Mouse (Mus musculus): ENCODE data around the gene Elf5. TPM values are rescaled to one million over a fixed set of nuclear protein-coding genes. Genes with fewer than 3 reads are reported as not detected.
A peak's percentile ranks its signal among the peaks of the same experiment; 100 is the strongest.

Elf5 gene
- polyA plus RNA-seq, 1 experiment from 2014 or later, result 0.12 TPM

GRCm38 (mm10) chr2:103428356-103428755 is 16.9 kb downstream of the Elf5 start:
- ATAC-seq (replicated peaks; ENCODE audit: extremely low read depth, insufficient read depth, low FRiP score), result no peak

GRCm38 (mm10) chr2:103430712-103431111 is 19.2 kb downstream of the Elf5 start:
- H3K4me1 ChIP-seq (ENCODE audit: control insufficient read depth, insufficient read depth, low read length), result peaks cover 10% of the 10 kb centered on the region
- H3K4me3 ChIP-seq (ENCODE audit: low read length), result no peak overlapping the region
- no peaks in the 10 kb centered on the region for H3K27me3 ChIP-seq (ENCODE audit: control insufficient read depth, insufficient read depth, low read length)
- ATAC-seq (replicated peaks; ENCODE audit: extremely low read depth, insufficient read depth, low FRiP score), result no peak
- H3K4me2 ChIP-seq (ENCODE audit: low read depth, low read length), result no peak overlapping the region
- H3K9me3 ChIP-seq (replicated peaks; ENCODE audit: control insufficient read depth, low read length), result no peaks in the 10 kb centered on the region
- no peak overlapping the region for H3K9ac ChIP-seq (ENCODE audit: low read length)
- no peaks in the 10 kb centered on the region for H3K36me3 ChIP-seq (ENCODE audit: control insufficient read depth, insufficient read depth)
- no peak overlapping the region for H3K27ac ChIP-seq (ENCODE audit: low read length)
- WGBS, result 35% methylated on average over 1 of the region's 1 CpGs

More at GRCm38 (mm10) chr2:103428356-103428755, 16.9 kb downstream of the Elf5 start:
- no peaks in the 10 kb centered on the region for H3K36me3 ChIP-seq (ENCODE audit: control insufficient read depth, insufficient read depth)
- no peaks in the 10 kb centered on the region for H3K27me3 ChIP-seq (ENCODE audit: control insufficient read depth, insufficient read depth, low read length)
- no peak overlapping the region for H3K9ac ChIP-seq (ENCODE audit: low read length)
- H3K9me3 ChIP-seq (replicated peaks; ENCODE audit: control insufficient read depth, low read length), result no peaks in the 10 kb centered on the region
- H3K27ac ChIP-seq (ENCODE audit: low read length), result no peak overlapping the region
- no peak overlapping the region for H3K4me3 ChIP-seq (ENCODE audit: low read length)
- H3K4me2 ChIP-seq (ENCODE audit: low read depth, low read length), result no peak overlapping the region
- WGBS, result 80% methylated on average over 3 of the region's 3 CpGs
- peaks cover 10% of the 10 kb centered on the region for H3K4me1 ChIP-seq (ENCODE audit: control insufficient read depth, insufficient read depth, low read length)

- H3K9ac ChIP-seq (ENCODE audit: low read length), result no peak overlapping the region
- WGBS, result 29% methylated on average over 8 of the region's 8 CpGs
- no peak overlapping the region for H3K4me3 ChIP-seq (ENCODE audit: low read length)
- no peaks in the 10 kb centered on the region for H3K9me3 ChIP-seq (replicated peaks; ENCODE audit: control insufficient read depth, low read length)
- no peak; the same call in 1 of the 2 replicates for ATAC-seq (replicated peaks; ENCODE audit: extremely low read depth, insufficient read depth, low FRiP score)
- H3K4me1 ChIP-seq (ENCODE audit: control insufficient read depth, insufficient read depth, low read length), result peaks cover 10% of the 10 kb centered on the region
- no peaks in the 10 kb centered on the region for H3K27me3 ChIP-seq (ENCODE audit: control insufficient read depth, insufficient read depth, low read length)
- H3K36me3 ChIP-seq (ENCODE audit: control insufficient read depth, insufficient read depth), result no peaks in the 10 kb centered on the region
- no peak overlapping the region for H3K4me2 ChIP-seq (ENCODE audit: low read depth, low read length)
- 0 out of 2 replicates have a peak overlapping the region, but pooled peaks have one; percentile 8 for H3K27ac ChIP-seq (ENCODE audit: low read length)
Observed at GRCm38 (mm10) chr2:103432695-103433275, 21.3 kb downstream of the Elf5 start.

- peaks cover 10% of the 10 kb centered on the region for H3K4me1 ChIP-seq (ENCODE audit: control insufficient read depth, insufficient read depth, low read length)
- no peaks in the 10 kb centered on the region for H3K36me3 ChIP-seq (ENCODE audit: control insufficient read depth, insufficient read depth)
- ATAC-seq (replicated peaks; ENCODE audit: extremely low read depth, insufficient read depth, low FRiP score), result no peak
- H3K27me3 ChIP-seq (ENCODE audit: control insufficient read depth, insufficient read depth, low read length), result no peaks in the 10 kb centered on the region
- H3K4me3 ChIP-seq (ENCODE audit: low read length), result no peak overlapping the region
- H3K9me3 ChIP-seq (replicated peaks; ENCODE audit: control insufficient read depth, low read length), result no peaks in the 10 kb centered on the region
- 79% methylated on average over 2 of the region's 2 CpGs for WGBS
- H3K27ac ChIP-seq (ENCODE audit: low read length), result no peak overlapping the region
- no peak overlapping the region for H3K4me2 ChIP-seq (ENCODE audit: low read depth, low read length)
- no peak overlapping the region for H3K9ac ChIP-seq (ENCODE audit: low read length)
Observed at GRCm38 (mm10) chr2:103435110-103435509, 23.6 kb downstream of the Elf5 start.

- no peaks in the 10 kb centered on the region for H3K36me3 ChIP-seq (ENCODE audit: control insufficient read depth, insufficient read depth)
- peak; percentile 47; the same call in 1 of the 2 replicates for ATAC-seq (replicated peaks; ENCODE audit: extremely low read depth, insufficient read depth, low FRiP score)
- no peak overlapping the region for H3K9ac ChIP-seq (ENCODE audit: low read length)
- H3K4me2 ChIP-seq (ENCODE audit: low read depth, low read length), result no peak overlapping the region
- H3K27me3 ChIP-seq (ENCODE audit: control insufficient read depth, insufficient read depth, low read length), result no peaks in the 10 kb centered on the region
- no peak overlapping the region for H3K4me3 ChIP-seq (ENCODE audit: low read length)
- H3K9me3 ChIP-seq (replicated peaks; ENCODE audit: control insufficient read depth, low read length), result no peaks in the 10 kb centered on the region
- WGBS, result 37% methylated on average over 5 of the region's 5 CpGs
- H3K27ac ChIP-seq (ENCODE audit: low read length), result 0 out of 2 replicates have a peak overlapping the region, but pooled peaks have one; percentile 9
- H3K4me1 ChIP-seq (ENCODE audit: control insufficient read depth, insufficient read depth, low read length), result peaks cover 10% of the 10 kb centered on the region
Observed at GRCm38 (mm10) chr2:103436534-103436933, 25.0 kb downstream of the Elf5 start.

- no peak overlapping the region for H3K27ac ChIP-seq (ENCODE audit: low read length)
- no peaks in the 10 kb centered on the region; the same call in 1 of the 2 replicates for H3K4me1 ChIP-seq (ENCODE audit: control insufficient read depth, insufficient read depth, low read length)
- no peaks in the 10 kb centered on the region for H3K27me3 ChIP-seq (ENCODE audit: control insufficient read depth, insufficient read depth, low read length)
- H3K36me3 ChIP-seq (ENCODE audit: control insufficient read depth, insufficient read depth), result no peaks in the 10 kb centered on the region
- H3K4me3 ChIP-seq (ENCODE audit: low read length), result no peak overlapping the region
- H3K4me2 ChIP-seq (ENCODE audit: low read depth, low read length), result 0 out of 2 replicates have a peak overlapping the region, but pooled peaks have one; percentile 50
- no peak overlapping the region for H3K9ac ChIP-seq (ENCODE audit: low read length)
- H3K9me3 ChIP-seq (replicated peaks; ENCODE audit: control insufficient read depth, low read length), result no peaks in the 10 kb centered on the region
- WGBS, result 81% methylated on average over 11 of the region's 11 CpGs
- no peak for ATAC-seq (replicated peaks; ENCODE audit: extremely low read depth, insufficient read depth, low FRiP score)
Observed at GRCm38 (mm10) chr2:103439071-103439622, 27.7 kb downstream of the Elf5 start.

GRCm38 (mm10) chr2:103439710-103440109 is 28.2 kb downstream of the Elf5 start:
- Histone ChIP-seq H3K36me3 (ENCODE audit: control insufficient read depth, insufficient read depth) (no peaks in the 10 kb centered on the region), H3K9ac (ENCODE audit: low read length) (peak overlapping the region; percentile 53; the same call in 1 of the 2 replicates), H3K4me3 (ENCODE audit: low read length) (peak overlapping the region; percentile 6; the same call in 1 of the 2 replicates), H3K4me1 (ENCODE audit: control insufficient read depth, insufficient read depth, low read length) (no peaks in the 10 kb centered on the region; the same call in 1 of the 2 replicates), H3K4me2 (ENCODE audit: low read depth, low read length) (peak overlapping the region; percentile 50), H3K27ac (ENCODE audit: low read length) (no peak overlapping the region), H3K9me3 (replicated peaks; ENCODE audit: control insufficient read depth, low read length) (no peaks in the 10 kb centered on the region), H3K27me3 (ENCODE audit: control insufficient read depth, insufficient read depth, low read length) (no peaks in the 10 kb centered on the region)
- WGBS, result 4% methylated on average over 12 of the region's 12 CpGs
- peak; percentile 55; the same call in 1 of the 2 replicates for ATAC-seq (replicated peaks; ENCODE audit: extremely low read depth, insufficient read depth, low FRiP score)

- Histone ChIP-seq H3K27ac (ENCODE audit: low read length) (no peak overlapping the region), H3K27me3 (ENCODE audit: control insufficient read depth, insufficient read depth, low read length) (peaks cover 7% of the 10 kb centered on the region; the same call in 1 of the 2 replicates), H3K4me1 (ENCODE audit: control insufficient read depth, insufficient read depth, low read length) (no peaks in the 10 kb centered on the region), H3K9me3 (replicated peaks; ENCODE audit: control insufficient read depth, low read length) (no peaks in the 10 kb centered on the region), H3K4me3 (ENCODE audit: low read length) (no peak overlapping the region), H3K4me2 (ENCODE audit: low read depth, low read length) (no peak overlapping the region), H3K36me3 (ENCODE audit: control insufficient read depth, insufficient read depth) (no peaks in the 10 kb centered on the region), H3K9ac (ENCODE audit: low read length) (no peak overlapping the region)
- ATAC-seq (replicated peaks; ENCODE audit: extremely low read depth, insufficient read depth, low FRiP score), result no peak
- 62% methylated on average over 6 of the region's 6 CpGs for WGBS
Observed at GRCm38 (mm10) chr2:103445776-103446175, 34.3 kb downstream of the Elf5 start.

GRCm38 (mm10) chr2:103446326-103446725 is 34.8 kb downstream of the Elf5 start:
- Histone ChIP-seq H3K4me2 (ENCODE audit: low read depth, low read length) (no peak overlapping the region), H3K36me3 (ENCODE audit: control insufficient read depth, insufficient read depth) (no peaks in the 10 kb centered on the region), H3K9me3 (replicated peaks; ENCODE audit: control insufficient read depth, low read length) (no peaks in the 10 kb centered on the region), H3K4me3 (ENCODE audit: low read length) (no peak overlapping the region), H3K4me1 (ENCODE audit: control insufficient read depth, insufficient read depth, low read length) (no peaks in the 10 kb centered on the region), H3K27ac (ENCODE audit: low read length) (no peak overlapping the region), H3K9ac (ENCODE audit: low read length) (no peak overlapping the region), H3K27me3 (ENCODE audit: control insufficient read depth, insufficient read depth, low read length) (peaks cover 7% of the 10 kb centered on the region; the same call in 1 of the 2 replicates)
- 89% methylated on average over 6 of the region's 6 CpGs for WGBS
- ATAC-seq (replicated peaks; ENCODE audit: extremely low read depth, insufficient read depth, low FRiP score), result no peak

Measured in heart, embryonic 16.5 days (tissue).